Mouse (Mus musculus): ENCODE data around the gene Neurl1a.

GRCm38 (mm10) chr19:47250931-47251330 lies 72.3 kb downstream of the Neurl1a start:
- TF ChIP-seq CTCF (IDR thresholded peaks at IDR 0.05; ENCODE audit: low read depth, low read length) = no peak
- TF ChIP-seq POLR2A (IDR thresholded peaks at IDR 0.05; ENCODE audit: extremely low read depth, insufficient read depth, low read length) = no peak

Measured in liver, adult 2 months (tissue).